Mouse (Mus musculus) Muller cell, postnatal 12 days (primary cell): ENCODE results near the gene Vmn1r85.

Source experiments
- DNase-seq: peaks from one replicate; pipeline ENCODE4 v3.0.0-alpha.2; 2015; ENCODE audit errors: inconsistent ontology term

Gene Vmn1r85

DNA sequence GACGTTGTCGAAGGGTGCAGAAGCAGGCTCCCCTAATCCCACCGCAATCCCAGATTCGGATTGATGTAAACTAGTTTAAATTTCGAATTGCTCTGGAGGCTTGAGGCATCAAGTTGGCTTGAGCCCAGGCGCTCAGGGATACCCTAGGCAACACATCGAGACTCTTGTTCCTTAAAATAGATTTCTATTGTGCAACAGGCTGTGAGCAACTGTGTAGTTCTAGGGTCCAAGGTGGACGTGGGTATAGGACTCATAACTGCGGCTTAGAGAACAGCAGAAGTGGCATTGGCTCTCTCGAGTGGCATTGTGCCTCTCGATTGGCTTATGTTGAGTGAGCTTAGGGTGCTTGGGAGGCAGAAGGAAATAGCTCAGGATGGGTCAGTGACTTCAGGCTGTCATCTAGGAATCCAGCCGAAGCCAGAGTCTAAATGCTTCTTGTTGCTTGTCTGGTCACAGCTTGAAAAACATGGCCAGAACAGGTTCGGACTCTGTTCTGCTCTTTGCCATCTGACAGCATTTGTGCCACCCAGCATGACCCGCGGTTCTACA lies 56.3 kb downstream of the Vmn1r85 start:
- no peak for DNase-seq

DNA sequence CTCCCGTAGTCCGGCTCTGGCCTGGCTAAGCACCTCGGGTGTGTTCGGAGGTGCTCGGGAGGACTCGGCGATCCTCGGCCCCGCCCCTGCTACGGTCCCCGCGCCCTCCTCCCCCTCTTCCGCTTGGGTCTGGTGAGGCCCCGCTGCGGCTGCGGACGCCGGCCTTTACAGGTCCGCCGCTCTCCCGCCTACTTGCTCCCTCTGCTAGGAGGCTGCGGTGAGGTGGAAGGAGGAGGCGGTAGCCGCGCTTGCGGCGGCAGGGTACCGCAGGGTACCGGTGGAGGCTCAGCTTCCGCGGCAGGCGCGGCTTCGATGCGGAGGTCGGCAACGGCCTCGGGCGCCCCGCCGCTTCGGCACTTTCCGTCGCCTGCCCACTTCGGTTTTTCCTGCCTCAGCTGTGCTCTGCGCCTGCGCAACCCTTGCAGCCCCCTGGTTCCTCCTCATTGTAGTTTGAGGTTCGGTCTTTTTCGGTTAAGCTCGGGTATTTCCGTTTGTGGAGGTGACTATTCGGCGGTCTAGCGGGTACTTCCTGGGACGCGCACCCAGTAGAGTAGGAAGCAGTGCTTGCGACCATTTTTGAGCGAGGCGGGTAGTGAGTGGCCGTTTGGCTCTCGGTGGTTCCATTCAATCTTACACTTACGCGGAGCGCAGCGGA lies 56.9 kb downstream of the Vmn1r85 start, which contains the start of gene Ube2m:
Gene Ube2m, minus strand, starts transcription at position 375 of the 655 bp plus-strand sequence.
- peak; percentile 98 for DNase-seq

DNA sequence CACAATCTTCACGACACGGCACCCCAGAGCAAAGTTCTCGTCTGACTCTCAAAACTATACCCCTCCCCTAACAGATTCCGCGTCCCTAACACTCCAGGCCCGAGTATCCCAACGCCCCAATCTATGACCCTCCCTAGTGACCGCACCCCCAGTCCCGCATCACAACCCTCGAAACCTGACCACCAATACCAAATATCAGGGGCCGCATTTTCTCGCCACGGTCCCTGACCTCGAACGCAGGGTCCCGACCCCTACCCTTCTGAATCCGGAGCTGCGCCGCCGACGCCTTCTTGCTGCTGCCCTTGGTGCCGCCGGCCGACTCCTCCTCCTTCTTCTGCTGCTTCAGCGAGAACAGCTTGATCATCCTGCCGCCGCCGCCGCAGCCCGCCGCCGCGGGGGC lies 57.6 kb downstream of the Vmn1r85 start:
- peak; percentile 72 for DNase-seq

DNA sequence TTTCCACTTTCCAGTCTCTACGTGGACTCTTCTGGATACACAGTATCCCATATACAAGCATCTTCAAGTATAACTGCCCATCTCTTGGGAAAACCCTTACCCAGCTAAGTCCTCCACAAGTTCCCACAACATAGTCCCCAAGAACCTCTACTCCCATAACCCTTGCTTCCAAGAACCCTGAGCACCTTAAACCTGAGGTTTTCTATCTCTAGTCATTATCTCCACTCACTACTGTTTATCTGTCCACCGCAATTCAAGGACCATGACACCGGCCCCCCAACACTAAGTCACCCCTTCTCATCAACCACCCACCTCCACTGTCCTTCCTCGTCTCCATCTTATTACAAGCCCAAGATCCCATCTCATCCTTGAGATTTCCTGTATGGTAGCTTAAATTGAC lies 58.2 kb downstream of the Vmn1r85 start:
- DNase-seq, result no peak

DNA sequence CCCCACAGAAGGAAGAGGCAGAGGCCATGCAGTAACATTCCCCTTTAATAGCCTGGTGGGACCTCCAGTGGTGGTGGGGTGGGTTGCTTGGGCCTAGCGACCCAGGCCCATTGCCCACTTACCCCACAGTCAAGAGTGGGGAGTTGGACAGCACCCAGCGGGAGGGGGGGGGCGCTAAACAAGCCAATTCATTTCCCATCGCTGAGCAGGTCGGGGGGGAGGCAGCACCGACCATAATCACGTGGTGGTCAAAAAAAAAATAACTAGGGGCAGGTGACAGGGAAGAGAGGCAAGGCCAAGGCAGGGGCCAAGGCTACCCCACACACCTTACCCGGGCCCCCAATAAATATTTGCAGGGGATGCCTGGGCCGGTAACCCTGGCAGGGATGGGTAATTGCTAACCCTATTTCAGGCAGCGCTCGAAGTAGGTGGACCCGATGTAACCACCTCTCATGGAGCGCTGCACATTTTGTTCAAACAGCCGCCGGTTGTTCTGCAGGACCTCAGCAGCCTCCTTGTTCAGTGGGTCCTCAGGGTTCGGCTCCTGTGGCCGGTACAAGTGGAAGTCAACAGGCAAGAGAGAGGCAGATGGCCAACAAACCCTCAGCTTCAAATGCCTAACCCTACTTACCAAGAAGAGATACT lies 59.6 kb downstream of the Vmn1r85 start:
- DNase-seq, result no peak

DNA sequence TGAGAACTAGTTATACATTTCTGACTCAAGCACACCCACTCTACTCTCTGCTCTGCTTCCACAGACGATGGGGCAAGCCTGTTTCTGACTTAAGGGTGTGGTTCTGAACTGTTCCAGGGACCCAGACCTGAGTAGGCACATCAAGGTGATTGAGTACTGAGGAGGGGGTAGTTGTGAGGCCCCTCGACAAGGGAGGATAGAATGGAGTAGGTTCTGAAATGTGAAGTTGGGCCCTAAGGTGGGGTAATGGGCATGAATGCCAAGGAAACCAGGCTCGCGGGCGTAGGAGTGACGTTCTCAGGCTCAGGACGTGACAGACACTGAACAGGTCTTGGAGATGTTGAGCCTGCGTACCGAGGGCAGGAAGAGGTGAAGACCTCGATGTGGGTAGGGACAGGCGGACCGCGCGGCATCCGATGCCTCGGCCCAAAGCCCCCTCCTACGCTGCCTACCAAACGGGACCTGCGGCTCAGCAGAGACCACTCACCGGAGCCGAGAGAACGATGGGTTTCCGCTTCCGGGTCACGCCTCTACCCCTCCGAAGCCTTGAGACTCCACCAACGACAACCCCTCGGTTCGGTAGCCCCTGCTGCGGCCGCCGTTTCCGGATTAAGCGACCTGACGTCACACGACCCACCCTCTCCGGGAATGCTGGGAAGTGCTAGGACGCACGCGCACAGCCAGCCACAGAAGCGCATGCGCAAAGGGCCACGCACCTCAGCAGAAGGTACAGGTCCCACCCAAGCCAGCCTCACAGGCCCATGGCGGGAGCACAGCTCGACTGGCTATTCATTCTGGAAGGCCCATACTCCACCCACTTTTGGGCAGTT lies 60.6 kb downstream of the Vmn1r85 start, which contains the start of gene Chmp2a:
Gene Chmp2a, minus strand, starts transcription at position 660 of the 830 bp plus-strand sequence.
- peak; percentile 96 for DNase-seq

DNA sequence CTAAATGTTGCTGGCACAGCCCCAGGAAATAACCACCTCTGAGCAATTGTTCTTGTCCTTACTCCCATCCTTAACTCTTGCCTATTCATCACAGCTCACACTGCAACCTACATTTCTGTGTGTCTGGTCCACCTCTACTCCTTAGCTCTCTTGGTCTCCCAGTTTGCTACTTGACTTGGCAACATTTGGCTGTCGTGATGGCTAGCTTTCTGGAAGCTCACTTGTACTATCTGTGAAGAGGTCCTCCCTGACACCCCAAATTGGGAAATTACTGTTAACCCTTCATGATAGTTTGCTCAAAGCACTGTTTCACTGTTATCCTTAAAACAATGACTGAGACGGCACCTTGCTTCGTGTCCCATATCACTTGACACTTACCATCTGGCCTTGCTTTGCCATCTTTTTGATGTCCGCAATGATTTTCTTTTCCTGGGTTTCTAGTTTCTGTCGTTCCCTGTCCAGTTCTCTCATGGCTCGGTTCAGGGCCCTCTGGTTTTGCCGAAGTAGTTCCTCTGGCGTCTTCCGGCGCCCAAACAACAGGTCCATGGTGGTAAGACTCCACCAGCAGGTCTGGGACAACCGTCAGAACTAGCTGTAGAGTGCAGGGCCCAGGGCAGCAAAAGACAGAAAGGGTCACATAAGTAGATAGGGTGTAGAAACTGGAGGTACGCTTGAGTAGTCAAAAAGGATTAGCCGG lies 61.4 kb downstream of the Vmn1r85 start:
- DNase-seq, result peak; percentile 21
